ENCODE assay signal across 9 mouse cellular contexts in genomic region chr3:94457055-94457454, GRCm38 (mm10). TPM values are rescaled to one million over a fixed set of nuclear protein-coding genes. Genes with fewer than 3 reads are reported as not detected.
A peak's percentile ranks its signal among the peaks of the same experiment; 100 is the strongest.
DNase-seq lines count a peak whose midpoint lies in the region; ATAC-seq and TF ChIP-seq lines count a peak whose summit lies in the region.
"Had no signal": no experiment of that assay in that cellular context is flagged by ENCODE, and none has a peak within 500 bp of the region (broad histone marks: within the 10 kb centered on the region; RNA-seq: fewer than 3 reads in every experiment).

No protein-coding gene starts in this region.

- WGBS in heart, embryonic 13.5 days, result 64% methylated on average over 3 of the region's 3 CpGs
- 70% methylated on average over 3 of the region's 3 CpGs for WGBS in lung, embryonic 16.5 days
- 77% methylated on average over 3 of the region's 3 CpGs for whole genome bisulfite sequencing in lung, adult 2 months
- 66% methylated on average over 3 of the region's 3 CpGs for WGBS in limb, embryonic 12.5 days
- 80% methylated on average over 3 of the region's 3 CpGs for WGBS in neural tube, embryonic 13.5 days

- no peak for TF ChIP-seq POLR2A in lung, adult 2 months (IDR thresholded peaks at IDR 0.05; ENCODE audit: borderline replicate concordance, extremely low read depth, low read depth, low read length)

- no peak overlapping the region for H3K4me3 ChIP-seq in heart, embryonic 13.5 days
- no peak overlapping the region for H3K4me3 ChIP-seq in lung, embryonic 16.5 days (ENCODE audit: low read length)
- no peak overlapping the region for H3K4me3 ChIP-seq in lung, adult 2 months (replicated peaks; ENCODE audit: extremely low read depth, low read depth, low read length)
- no peak overlapping the region for H3K4me3 ChIP-seq in limb, embryonic 12.5 days (replicated peaks)
- no peak overlapping the region for H3K4me3 ChIP-seq in neural tube, embryonic 13.5 days

- H3K4me2 ChIP-seq in heart, embryonic 13.5 days, result peak overlapping the region; percentile 69
- peak overlapping the region; percentile 53; the same call in 1 of the 2 replicates for H3K4me2 ChIP-seq in lung, embryonic 16.5 days (ENCODE audit: low read depth, low read length)
- peak overlapping the region; percentile 55; the same call in 1 of the 2 replicates for H3K4me2 ChIP-seq in limb, embryonic 12.5 days
- peak overlapping the region; percentile 52 for H3K4me2 ChIP-seq in neural tube, embryonic 13.5 days

- H3K9ac ChIP-seq in heart, embryonic 13.5 days, result peak overlapping the region; percentile 47; the same call in 1 of the 2 replicates
- H3K9ac ChIP-seq in lung, embryonic 16.5 days (ENCODE audit: low read length), result no peak overlapping the region
- H3K9ac ChIP-seq in limb, embryonic 12.5 days (replicated peaks), result no peak overlapping the region
- H3K9ac ChIP-seq in neural tube, embryonic 13.5 days, result no peak overlapping the region

- TF ChIP-seq CTCF in lung, adult 2 months (IDR thresholded peaks at IDR 0.05; ENCODE audit: insufficient read depth, low read length), result no peak

- no peaks in the 10 kb centered on the region for H3K9me3 ChIP-seq in heart, embryonic 13.5 days
- peaks cover 3% of the 10 kb centered on the region; the same call in 1 of the 2 replicates for H3K9me3 ChIP-seq in lung, embryonic 16.5 days (ENCODE audit: control insufficient read depth, low read length)
- H3K9me3 ChIP-seq in limb, embryonic 12.5 days, result no peaks in the 10 kb centered on the region
- peaks cover 3% of the 10 kb centered on the region; the same call in 1 of the 2 replicates for H3K9me3 ChIP-seq in neural tube, embryonic 13.5 days

- ATAC-seq in heart, embryonic 13.5 days (ENCODE audit: extremely low read depth, insufficient number of reproducible peaks, low FRiP score, low TSS enrichment), result no peak
- ATAC-seq in lung, embryonic 16.5 days (ENCODE audit: low read depth), result no peak
- ATAC-seq in limb, embryonic 12.5 days (ENCODE audit: insufficient number of reproducible peaks, insufficient read depth, low FRiP score, low TSS enrichment, low read depth), result no peak
- ATAC-seq in neural tube, embryonic 13.5 days (ENCODE audit: low read depth), result peak; percentile 44; the same call in 1 of the 2 replicates

- no peak for DNase-seq in heart, adult 9 months (ENCODE audit: low spot score in 2 of 2)
- no peak for DNase-seq in lung, adult 2 months
- DNase-seq in frontal cortex, adult 2 months (ENCODE audit: extremely low spot score in 1 of 2, low spot score in 1 of 2), result no peak
- DNase-seq in thymus, postnatal 10 days (ENCODE audit: low spot score in 2 of 2), result no peak

- H3K27me3 ChIP-seq in heart, embryonic 13.5 days (replicated peaks), result peaks cover 10% of the 10 kb centered on the region; the same call in 1 of the 2 replicates
- no peaks in the 10 kb centered on the region for H3K27me3 ChIP-seq in lung, embryonic 16.5 days (ENCODE audit: control insufficient read depth, insufficient read depth, low read depth, low read length)
- H3K27me3 ChIP-seq in limb, embryonic 12.5 days, result peaks cover 12% of the 10 kb centered on the region
- peaks cover 10% of the 10 kb centered on the region; the same call in 1 of the 2 replicates for H3K27me3 ChIP-seq in neural tube, embryonic 13.5 days

- peaks cover 4% of the 10 kb centered on the region; the same call in 1 of the 2 replicates for H3K4me1 ChIP-seq in heart, embryonic 13.5 days
- H3K4me1 ChIP-seq in lung, embryonic 16.5 days (replicated peaks; ENCODE audit: control insufficient read depth, insufficient read depth, low read length), result 0 out of 2 replicates have a peak, but pooled peaks cover 2% of the 10 kb centered on the region
- no peaks in the 10 kb centered on the region for H3K4me1 ChIP-seq in lung, adult 2 months (ENCODE audit: control insufficient read depth, insufficient read depth, low read length)
- peaks cover 5% of the 10 kb centered on the region; the same call in 1 of the 2 replicates for H3K4me1 ChIP-seq in limb, embryonic 12.5 days (replicated peaks)
- H3K4me1 ChIP-seq in neural tube, embryonic 13.5 days (replicated peaks), result peaks cover 5% of the 10 kb centered on the region; the same call in 1 of the 2 replicates

- no peaks in the 10 kb centered on the region for H3K36me3 ChIP-seq in heart, embryonic 13.5 days
- H3K36me3 ChIP-seq in lung, embryonic 16.5 days (ENCODE audit: control insufficient read depth, insufficient read depth, low read length), result no peaks in the 10 kb centered on the region
- H3K36me3 ChIP-seq in limb, embryonic 12.5 days, result no peaks in the 10 kb centered on the region
- H3K36me3 ChIP-seq in neural tube, embryonic 13.5 days, result no peaks in the 10 kb centered on the region

- no peak overlapping the region for H3K27ac ChIP-seq in heart, embryonic 13.5 days (replicated peaks)
- H3K27ac ChIP-seq in lung, embryonic 16.5 days (ENCODE audit: low read length), result no peak overlapping the region
- no peak overlapping the region for H3K27ac ChIP-seq in limb, embryonic 12.5 days
- no peak overlapping the region; the same call in 1 of the 2 replicates for H3K27ac ChIP-seq in neural tube, embryonic 13.5 days (replicated peaks)
- H3K27ac ChIP-seq: stomach, postnatal 0 days had no signal

RNA-seq across cellular contexts. Expression of gene Oaz3, which starts 13.3 kb away (rescaled TPM):
- polyA plus RNA-seq in heart, embryonic 13.5 days (2015; fragmentation: Nextera tagmentation; extraction: Ambion mirVana), result 0.27 and 0.38 TPM in 2 replicates
- 0.31 and 0.49 TPM in 2 replicates for polyA plus RNA-seq in lung, embryonic 16.5 days (2015; fragmentation: Nextera tagmentation; extraction: Ambion mirVana)
- 0.18 TPM in 1 of 2 replicates, not detected in the other for polyA plus RNA-seq in lung, adult 2 months (2012; rRNA removed)
- polyA plus RNA-seq in limb, embryonic 12.5 days (2016; fragmentation: Nextera tagmentation; extraction: Ambion mirVana), result 0.33 and 0.34 TPM in 2 replicates
- 0.88 and 1.4 TPM in 2 replicates for polyA plus RNA-seq in neural tube, embryonic 13.5 days (2015; fragmentation: Nextera tagmentation; extraction: Ambion mirVana)
- polyA plus RNA-seq in frontal cortex, adult 2 months (2012; rRNA removed), result 0.19 and 0.28 TPM in 2 replicates

RNA-seq across cellular contexts. Expression of gene Mrpl9, which starts 13.9 kb away (rescaled TPM):
- polyA plus RNA-seq in heart, embryonic 13.5 days (2015; fragmentation: Nextera tagmentation; extraction: Ambion mirVana), result 59.8 and 62.9 TPM in 2 replicates
- polyA plus RNA-seq in lung, embryonic 16.5 days (2015; fragmentation: Nextera tagmentation; extraction: Ambion mirVana), result 58.8 and 59.8 TPM in 2 replicates
- polyA plus RNA-seq in lung, adult 2 months (2012; rRNA removed), result 18.2 and 22.6 TPM in 2 replicates
- polyA plus RNA-seq in limb, embryonic 12.5 days (2016; fragmentation: Nextera tagmentation; extraction: Ambion mirVana), result 69.3 and 69.9 TPM in 2 replicates
- polyA plus RNA-seq in neural tube, embryonic 13.5 days (2015; fragmentation: Nextera tagmentation; extraction: Ambion mirVana), result 58.6 and 62.2 TPM in 2 replicates
- polyA plus RNA-seq in frontal cortex, adult 2 months (2012; rRNA removed), result 49.4 and 52.5 TPM in 2 replicates

RNA-seq across cellular contexts. Expression of gene Celf3, which starts 21.0 kb away (rescaled TPM):
- polyA plus RNA-seq in heart, embryonic 13.5 days (2015; fragmentation: Nextera tagmentation; extraction: Ambion mirVana), result 1.5 and 1.6 TPM in 2 replicates
- 2.3 and 3.3 TPM in 2 replicates for polyA plus RNA-seq in lung, embryonic 16.5 days (2015; fragmentation: Nextera tagmentation; extraction: Ambion mirVana)
- 1.2 and 2.1 TPM in 2 replicates for polyA plus RNA-seq in lung, adult 2 months (2012; rRNA removed)
- 2.2 and 2.7 TPM in 2 replicates for polyA plus RNA-seq in limb, embryonic 12.5 days (2016; fragmentation: Nextera tagmentation; extraction: Ambion mirVana)
- polyA plus RNA-seq in neural tube, embryonic 13.5 days (2015; fragmentation: Nextera tagmentation; extraction: Ambion mirVana), result 246 and 259 TPM in 2 replicates
- polyA plus RNA-seq in frontal cortex, adult 2 months (2012; rRNA removed), result 410 and 454 TPM in 2 replicates

RNA-seq across cellular contexts. Expression of gene Riiad1, which starts 23.1 kb away (rescaled TPM):
- polyA plus RNA-seq in heart, embryonic 13.5 days (2015; fragmentation: Nextera tagmentation; extraction: Ambion mirVana), result 4.0 and 4.4 TPM in 2 replicates
- 16.1 and 28.1 TPM in 2 replicates for polyA plus RNA-seq in lung, embryonic 16.5 days (2015; fragmentation: Nextera tagmentation; extraction: Ambion mirVana)
- 2.3 and 2.5 TPM in 2 replicates for polyA plus RNA-seq in lung, adult 2 months (2012; rRNA removed)
- polyA plus RNA-seq in limb, embryonic 12.5 days (2016; fragmentation: Nextera tagmentation; extraction: Ambion mirVana), result 1.1 and 2.8 TPM in 2 replicates
- polyA plus RNA-seq in neural tube, embryonic 13.5 days (2015; fragmentation: Nextera tagmentation; extraction: Ambion mirVana), result 11.9 and 18.3 TPM in 2 replicates
- polyA plus RNA-seq in frontal cortex, adult 2 months (2012; rRNA removed), result 3.5 and 4.6 TPM in 2 replicates

RNA-seq across cellular contexts. Expression of gene Tdrkh, which starts 44.0 kb away (rescaled TPM):
- polyA plus RNA-seq in heart, embryonic 13.5 days (2015; fragmentation: Nextera tagmentation; extraction: Ambion mirVana), result 8.6 and 8.8 TPM in 2 replicates
- 12.5 and 12.6 TPM in 2 replicates for polyA plus RNA-seq in lung, embryonic 16.5 days (2015; fragmentation: Nextera tagmentation; extraction: Ambion mirVana)
- 0.17 and 0.44 TPM in 2 replicates for polyA plus RNA-seq in lung, adult 2 months (2012; rRNA removed)
- 8.5 and 8.6 TPM in 2 replicates for polyA plus RNA-seq in limb, embryonic 12.5 days (2016; fragmentation: Nextera tagmentation; extraction: Ambion mirVana)
- 51.0 and 51.9 TPM in 2 replicates for polyA plus RNA-seq in neural tube, embryonic 13.5 days (2015; fragmentation: Nextera tagmentation; extraction: Ambion mirVana)
- polyA plus RNA-seq in frontal cortex, adult 2 months (2012; rRNA removed), result 15.5 and 17.0 TPM in 2 replicates

Comparison
In these comparisons a context has a peak if more than half of its experiments do, and no peak if none do; other contexts are left out.
1. RNA of gene Celf3, which starts 21.0 kb away (polyA plus RNA-seq): 410 to 454 TPM in frontal cortex, adult 2 months and 246 to 259 TPM in neural tube, embryonic 13.5 days; 2.3 to 3.3 TPM in lung, embryonic 16.5 days, 2.2 to 2.7 TPM in limb, embryonic 12.5 days, 1.5 to 1.6 TPM in heart, embryonic 13.5 days and 1.2 to 2.1 TPM in lung, adult 2 months; every median in the first group is over 10 times any median in the second.
2. Peak in every context shown above with its lines, with median percentiles within 50 percentile points of each other: H3K4me2 ChIP-seq.